Mouse (Mus musculus) liver, adult 2 months (tissue): ENCODE measurements around the gene Dnmbp. TPM values are rescaled to one million over a fixed set of nuclear protein-coding genes. Genes with fewer than 3 reads are reported as not detected.

Experiments
- DNase-seq: peaks from one replicate; pipeline ENCODE4 v3.0.0-alpha.2; 2011; ENCODE audit warnings: low read depth, low spot score; ENCODE audit errors: extremely low read depth
- H3K27ac ChIP-seq: fragments of 200-500 bp; replicated peaks from 2 replicates; pipeline ENCODE4 v1.5.1; 2012; ENCODE audit warnings: low read depth, mild to moderate bottlenecking, control low read depth, inconsistent platforms, low read length; ENCODE audit not compliant: insufficient read depth
- H3K27me3 ChIP-seq: fragments of 200-500 bp; 2 replicates; pipeline ENCODE4 v1.6.1; 2012; ENCODE audit warnings: mild to moderate bottlenecking, moderate library complexity, low read length, inconsistent platforms; ENCODE audit not compliant: control insufficient read depth, insufficient read depth
- H3K36me3 ChIP-seq: fragments of 200-500 bp; 2 replicates; pipeline ENCODE4 v1.6.1; 2012; ENCODE audit warnings: low read length, inconsistent platforms; ENCODE audit not compliant: control insufficient read depth, insufficient read depth
- H3K4me1 ChIP-seq: fragments of 200-500 bp; 2 replicates; pipeline ENCODE4 v1.6.1; 2011; ENCODE audit warnings: low read length; ENCODE audit not compliant: control insufficient read depth, insufficient read depth
- H3K4me3 ChIP-seq: fragments of 200-500 bp; 2 replicates; pipeline ENCODE4 v1.5.1; 2011; ENCODE audit warnings: low read depth, mild to moderate bottlenecking, control low read depth, low read length, moderate library complexity; ENCODE audit not compliant: insufficient read depth
- H3K79me2 ChIP-seq: fragments of 200-500 bp; 2 replicates; pipeline ENCODE4 v1.6.1; 2012; ENCODE audit warnings: inconsistent platforms, mild to moderate bottlenecking, low read length, moderate library complexity; ENCODE audit not compliant: control insufficient read depth, insufficient read depth
- H3K9ac ChIP-seq: fragments of 200-500 bp; 2 replicates; pipeline ENCODE4 v1.6.1; 2012; ENCODE audit warnings: low read depth, mild to moderate bottlenecking, control low read depth, inconsistent platforms, low read length
- CTCF ChIP-seq: fragments of 200-500 bp; IDR thresholded peaks from 2 replicates; pipeline ENCODE4 v1.5.1; 2011; ENCODE audit warnings: low read depth, low read length, control low read depth
- POLR2A ChIP-seq: fragments of 200-500 bp; IDR thresholded peaks from 2 replicates; pipeline ENCODE4 v1.6.1; 2011; ENCODE audit warnings: low read length, control low read depth; ENCODE audit not compliant: insufficient read depth; ENCODE audit errors: extremely low read depth
- WGBS: fragments of 180-500 bp; shearing (Covaris S2); methylation state at CpG from one replicate; pipeline ENCODE4 v1.1.7; 2018; 5-methylcytosine and 5-hydroxymethylcytosine counted together
- polyA plus RNA-seq: library from polyadenylated mRNA; depleted of rRNA; stranded (reverse); fragments of >200 nt; gene quantifications from 2 replicates; pipeline ENCODE4 v1.2.3, GENCODE M21; 2012
- total RNA-seq: library from RNA; depleted of rRNA; stranded (reverse); fragments of >200 nt; gene quantifications from 2 replicates; pipeline ENCODE4 v1.2.3, GENCODE M21; 2014

The Dnmbp gene
- total and polyA plus RNA-seq, 2 experiments, result 15.6 to 24.7 TPM

- TF ChIP-seq CTCF (no peak), POLR2A (no peak)
- H3K4me1 ChIP-seq, result peaks cover 10% of the 10 kb centered on the region; the same call in 1 of the 2 replicates
- H3K4me3 ChIP-seq, result peak overlapping the region; percentile 30; the same call in 1 of the 2 replicates
- WGBS, result 67% methylated on average over 32 of the region's 32 CpGs
- H3K27me3 ChIP-seq, result no peaks in the 10 kb centered on the region
- DNase-seq, result no peak
- H3K9ac ChIP-seq, result no peak overlapping the region
- peak overlapping the region; percentile 17; the same call in 1 of the 2 replicates for H3K27ac ChIP-seq
- no peaks in the 10 kb centered on the region for H3K36me3 ChIP-seq
- peaks cover 23% of the 10 kb centered on the region; the same call in 1 of the 2 replicates for H3K79me2 ChIP-seq
Measured at GRCm38 (mm10) chr19:43920453-43921300, 19.3 kb downstream of the Dnmbp start.

- Histone ChIP-seq H3K36me3 (no peaks in the 10 kb centered on the region), H3K4me1 (peaks cover 10% of the 10 kb centered on the region; the same call in 1 of the 2 replicates), H3K79me2 (peaks cover 18% of the 10 kb centered on the region; the same call in 1 of the 2 replicates), H3K27me3 (no peaks in the 10 kb centered on the region), H3K9ac (no peak overlapping the region), H3K4me3 (no peak overlapping the region), H3K27ac (peak overlapping the region; percentile 72)
- TF ChIP-seq POLR2A (no peak), CTCF (no peak)
- no peak for DNase-seq
- WGBS, result 65% methylated on average over 4 of the region's 4 CpGs
Measured at GRCm38 (mm10) chr19:43919841-43920240, 20.1 kb downstream of the Dnmbp start.

- H3K27me3 ChIP-seq, result no peaks in the 10 kb centered on the region
- peak; percentile 97 for DNase-seq
- TF ChIP-seq CTCF (no peak), POLR2A (no peak)
- 52% methylated on average over 3 of the region's 3 CpGs for WGBS
- H3K9ac ChIP-seq, result no peak overlapping the region
- peaks cover 10% of the 10 kb centered on the region; the same call in 1 of the 2 replicates for H3K4me1 ChIP-seq
- H3K36me3 ChIP-seq, result no peaks in the 10 kb centered on the region
- peaks cover 13% of the 10 kb centered on the region; the same call in 1 of the 2 replicates for H3K79me2 ChIP-seq
- no peak overlapping the region for H3K4me3 ChIP-seq
- peak overlapping the region; percentile 72 for H3K27ac ChIP-seq
Measured at GRCm38 (mm10) chr19:43918834-43919233, 21.2 kb downstream of the Dnmbp start.

GRCm38 (mm10) chr19:43917763-43918162 is 22.2 kb downstream of the Dnmbp start:
- TF ChIP-seq CTCF (no peak), POLR2A (no peak)
- Histone ChIP-seq H3K79me2 (peaks cover 13% of the 10 kb centered on the region; the same call in 1 of the 2 replicates), H3K27ac (no peak overlapping the region), H3K4me3 (no peak overlapping the region), H3K4me1 (peaks cover 10% of the 10 kb centered on the region; the same call in 1 of the 2 replicates), H3K36me3 (no peaks in the 10 kb centered on the region), H3K9ac (no peak overlapping the region), H3K27me3 (no peaks in the 10 kb centered on the region)
- 88% methylated on average over 6 of the region's 6 CpGs for WGBS
- no peak for DNase-seq

- Histone ChIP-seq H3K4me1 (peaks cover 10% of the 10 kb centered on the region; the same call in 1 of the 2 replicates), H3K79me2 (peaks cover 13% of the 10 kb centered on the region; the same call in 1 of the 2 replicates), H3K4me3 (no peak overlapping the region), H3K9ac (no peak overlapping the region), H3K27me3 (no peaks in the 10 kb centered on the region), H3K36me3 (no peaks in the 10 kb centered on the region), H3K27ac (no peak overlapping the region; the same call in 1 of the 2 replicates)
- no peak for TF ChIP-seq POLR2A
- TF ChIP-seq CTCF, result no peak
- DNase-seq, result no peak
- WGBS, result 77% methylated on average over 2 of the region's 2 CpGs
Measured at GRCm38 (mm10) chr19:43917406-43917691, 22.6 kb downstream of the Dnmbp start.
